Mouse (Mus musculus): ENCODE results near the gene Zfp629.
"Not testable (repeated sequence)": the region's sequence is repeated elsewhere in the genome, so short reads cannot be mapped to it uniquely, and the experiment has no call there.

Zfp629 gene

DNA sequence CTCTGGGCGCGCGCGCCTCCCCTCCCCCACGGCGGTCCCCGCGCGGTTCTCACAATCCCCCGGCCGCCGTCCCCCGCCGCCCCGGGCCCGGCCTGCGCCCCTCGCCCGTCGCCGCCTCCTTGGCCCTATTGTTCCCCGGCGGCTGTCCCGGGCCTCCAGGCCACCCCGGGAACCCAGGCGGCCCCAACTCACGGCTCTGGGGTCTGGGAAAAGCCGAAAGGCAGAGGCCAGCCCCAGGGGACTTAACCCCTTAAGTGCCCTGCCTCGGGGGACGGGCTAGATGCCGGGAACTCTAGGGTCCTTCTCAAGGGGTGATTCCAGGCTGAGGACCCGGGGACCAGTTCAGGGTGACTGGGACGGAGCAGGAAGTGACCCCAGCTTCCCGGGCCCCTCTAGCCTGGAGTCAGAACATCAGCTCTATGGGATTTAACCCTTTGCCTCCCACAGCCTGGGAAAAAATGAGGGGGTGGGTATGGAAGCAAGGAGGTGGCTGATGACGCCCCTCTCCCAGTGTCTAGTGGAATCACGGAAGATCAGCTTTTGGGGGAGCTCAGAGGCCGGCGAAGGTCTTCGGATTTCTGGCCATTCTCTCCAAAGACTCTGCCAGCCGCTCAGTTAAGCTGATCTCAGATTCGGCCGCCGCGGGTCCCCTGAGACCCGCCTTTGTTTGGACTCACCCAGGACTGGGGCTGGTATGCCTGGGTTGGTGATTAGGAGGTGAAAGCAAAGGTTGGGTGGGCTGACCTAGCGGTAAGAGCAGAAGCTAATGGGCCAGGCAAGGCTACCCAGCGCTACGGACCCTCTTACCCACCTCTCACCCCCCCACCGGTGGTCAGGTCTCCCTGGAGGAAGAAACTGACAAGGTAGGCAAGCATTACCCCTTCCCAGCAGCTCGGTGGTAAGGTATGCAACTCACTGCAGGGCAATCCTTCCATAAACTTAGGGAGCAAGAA lies at the start of gene Zfp629:
Zfp629 (minus strand) TSS at position 907 of the 953 bp plus-strand sequence.
- DNase-seq (ENCODE audit: low read depth, low spot score): peak; percentile 33

DNA sequence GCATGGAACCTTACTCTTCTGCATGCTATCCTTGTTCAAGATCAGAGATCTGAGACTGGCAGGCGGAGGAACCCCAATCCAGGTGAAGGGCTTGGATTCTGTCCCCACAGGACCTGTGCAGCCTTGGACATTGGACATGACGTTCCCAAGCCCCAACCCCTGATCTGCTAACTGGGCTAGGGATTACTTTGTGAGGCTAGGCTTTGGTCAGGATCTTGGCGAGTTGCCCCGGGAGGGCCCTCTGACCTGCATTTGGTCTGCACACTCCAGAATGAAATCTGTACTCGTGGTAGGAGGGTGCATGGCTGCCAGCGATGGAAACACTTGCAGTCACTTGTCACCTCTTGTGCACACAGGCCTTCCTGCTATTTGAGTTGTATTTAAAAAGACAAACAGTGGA lies 47.3 kb upstream of the Zfp629 start:
- DNase-seq (ENCODE audit: low read depth, low spot score): no peak

DNA sequence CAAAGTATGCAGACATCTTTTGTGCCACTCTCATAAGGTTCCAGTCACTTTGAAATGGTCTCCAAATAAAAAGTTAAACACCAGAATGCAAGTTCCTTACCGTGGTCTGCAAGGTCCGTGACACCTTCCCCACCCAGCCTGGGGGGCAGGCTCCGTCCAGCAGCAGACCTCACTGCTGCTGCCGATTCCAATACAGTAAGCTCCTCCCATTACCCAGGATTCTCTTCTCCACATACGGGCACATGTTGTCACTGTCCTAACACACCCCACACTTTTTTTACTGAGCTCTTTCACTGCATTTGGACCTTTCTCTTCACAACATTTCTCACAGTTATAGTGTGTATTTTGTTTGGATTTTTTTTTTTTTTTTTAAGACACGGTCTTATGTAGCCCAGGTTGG lies 46.2 kb upstream of the Zfp629 start:
- no peak for DNase-seq (ENCODE audit: low read depth, low spot score)

DNA sequence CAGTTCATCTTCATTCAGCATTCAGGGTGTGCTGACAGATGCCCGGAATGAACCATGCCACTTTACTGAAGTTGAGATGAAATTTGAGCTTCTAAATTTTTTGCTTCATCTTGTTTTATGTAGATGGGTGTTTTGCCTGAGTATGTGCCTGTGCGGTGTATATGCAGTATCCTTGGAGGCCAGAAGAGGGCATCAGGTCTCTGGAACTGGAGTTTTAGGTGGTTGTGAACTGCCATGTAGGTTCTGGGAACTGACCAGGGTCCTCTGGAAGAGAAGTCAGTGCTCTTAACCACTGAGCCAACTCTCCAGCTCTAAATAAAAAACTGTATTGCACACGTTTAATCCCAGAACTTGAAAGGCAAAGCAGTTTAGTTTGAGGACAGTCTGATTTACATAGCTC lies 45.3 kb upstream of the Zfp629 start:
- DNase-seq (ENCODE audit: low read depth, low spot score): no peak

DNA sequence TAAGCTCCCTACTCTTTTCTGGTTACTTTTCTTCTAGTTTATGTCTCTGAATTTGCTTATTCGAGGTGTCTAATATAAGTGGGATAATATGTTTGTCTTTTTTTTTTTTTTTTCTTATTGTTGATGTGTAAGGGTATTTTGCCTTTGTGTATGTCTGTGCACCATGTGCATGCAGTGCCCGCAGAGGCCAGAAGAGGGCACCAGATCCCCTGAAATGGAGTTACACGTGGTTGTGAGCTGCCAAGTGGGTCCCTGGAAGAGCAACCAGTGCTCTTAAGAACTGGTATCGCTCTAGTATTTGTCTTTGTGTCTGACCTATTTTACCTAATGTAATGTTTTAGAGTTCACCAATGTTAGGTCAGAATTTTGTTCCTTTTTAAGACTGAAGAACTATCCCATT lies 41.3 kb upstream of the Zfp629 start:
- DNase-seq (ENCODE audit: low read depth, low spot score): peak; percentile 72

DNA sequence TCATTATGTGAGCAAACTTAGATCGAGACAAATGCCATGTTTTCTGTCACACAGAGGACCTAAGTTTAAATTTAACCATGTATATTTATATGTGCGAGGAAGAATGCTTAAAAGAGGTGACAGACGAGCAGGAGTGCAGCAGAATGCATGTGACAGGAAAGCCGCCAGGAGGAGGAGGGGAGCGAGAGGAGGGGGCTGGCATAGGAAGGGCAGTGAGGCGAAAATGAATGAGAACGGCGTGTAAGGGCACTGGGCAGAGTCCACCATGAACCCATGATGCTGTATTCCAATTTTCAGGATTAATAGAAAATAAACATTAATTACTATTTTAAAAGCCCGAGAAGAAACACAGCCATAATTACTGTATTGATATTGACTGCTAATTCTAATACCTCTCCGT lies 38.7 kb upstream of the Zfp629 start:
- DNase-seq (ENCODE audit: low read depth, low spot score): no peak

DNA sequence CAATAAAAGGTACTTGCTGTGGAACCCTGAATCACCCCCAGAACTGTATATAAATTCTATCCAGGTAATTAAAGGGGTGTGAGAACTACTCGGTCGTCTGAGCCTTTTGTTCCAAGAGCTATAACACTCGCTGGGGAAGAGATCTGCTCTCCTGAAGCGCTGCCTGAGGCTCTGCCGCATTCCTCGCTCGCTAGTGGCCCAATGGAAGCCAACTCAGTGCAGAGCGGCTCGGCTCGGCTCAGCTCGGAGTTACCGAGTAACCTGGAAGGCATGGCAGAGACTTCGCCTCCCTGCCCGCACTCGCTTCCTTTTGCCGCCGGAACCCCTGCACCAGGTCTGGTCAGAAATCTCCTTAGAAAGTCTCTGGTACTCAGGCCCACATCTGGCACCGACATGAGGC lies 36.5 kb upstream of the Zfp629 start:
- no peak for DNase-seq (ENCODE audit: low read depth, low spot score)

DNA sequence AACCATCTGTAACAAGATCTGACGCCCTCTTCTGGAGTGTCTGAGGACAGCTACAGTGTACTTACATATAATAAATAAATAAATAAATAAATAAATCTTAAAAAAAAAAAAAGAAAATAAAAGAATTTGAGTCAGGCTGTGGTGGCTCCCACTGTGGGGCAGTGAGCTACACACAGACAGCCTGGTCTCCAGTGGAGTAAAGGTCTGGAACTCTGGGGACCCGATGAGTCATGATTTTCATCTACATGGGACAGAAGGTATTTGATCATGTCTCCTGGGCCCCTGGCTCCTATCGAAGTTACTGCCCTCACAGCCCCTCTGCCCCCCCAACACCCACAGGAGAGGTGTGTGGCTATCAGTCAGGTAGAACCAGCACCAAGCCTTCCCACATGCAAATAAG lies 36.0 kb upstream of the Zfp629 start:
- no peak for DNase-seq (ENCODE audit: low read depth, low spot score)

DNA sequence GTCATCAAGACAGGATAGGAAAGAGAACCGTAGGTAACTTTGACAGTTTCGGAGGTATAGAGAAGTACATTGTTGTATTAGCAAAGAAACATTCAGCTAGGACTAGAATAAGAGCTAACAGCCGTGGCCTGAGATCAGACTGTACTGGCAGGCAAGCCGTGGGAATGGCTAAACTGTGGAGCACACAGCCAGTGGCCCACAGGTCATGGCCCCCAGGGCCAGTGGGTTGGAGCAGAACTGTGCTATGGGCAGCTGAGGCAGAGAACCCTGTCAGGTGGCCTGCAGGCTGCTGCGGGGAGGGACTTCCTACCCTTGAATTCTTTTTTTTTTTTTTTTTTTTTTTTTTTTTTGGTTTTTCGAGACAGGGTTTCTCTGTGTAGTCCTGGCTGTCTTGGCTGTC lies 33.6 kb upstream of the Zfp629 start:
- no peak for DNase-seq (ENCODE audit: low read depth, low spot score)

DNA sequence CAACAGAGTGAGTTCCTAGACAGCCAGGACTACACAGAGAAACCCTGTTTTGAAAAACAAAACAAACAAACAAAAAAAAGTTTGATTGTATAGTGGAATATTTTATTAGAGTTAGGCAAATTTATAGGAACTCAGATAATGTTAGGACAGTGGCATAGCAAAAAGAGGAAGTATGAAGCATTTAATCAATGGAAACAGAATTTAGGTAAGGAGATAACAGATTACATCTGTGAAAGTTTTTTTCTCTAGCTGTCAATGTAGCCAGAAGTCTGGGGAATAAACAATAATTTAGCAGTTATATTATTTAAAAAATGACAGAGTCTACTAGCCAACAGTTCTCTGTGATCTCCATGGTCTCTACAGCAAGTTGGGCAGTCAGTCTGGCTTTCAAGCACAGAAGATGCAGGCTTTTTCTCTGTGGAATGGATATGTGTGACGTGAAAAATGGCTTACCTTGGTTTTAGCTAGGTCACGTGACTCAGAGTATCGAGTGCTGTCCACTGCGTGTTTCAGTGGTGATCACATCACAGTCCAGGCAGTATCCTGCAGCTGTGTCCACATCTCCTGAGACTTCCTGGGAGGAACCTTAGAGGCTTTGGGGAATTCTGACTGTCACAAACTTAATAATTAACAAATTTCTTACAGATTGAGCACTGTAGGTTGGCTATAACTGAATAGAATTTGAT lies 33.1 kb upstream of the Zfp629 start:
- DNase-seq (ENCODE audit: low read depth, low spot score): no peak

DNA sequence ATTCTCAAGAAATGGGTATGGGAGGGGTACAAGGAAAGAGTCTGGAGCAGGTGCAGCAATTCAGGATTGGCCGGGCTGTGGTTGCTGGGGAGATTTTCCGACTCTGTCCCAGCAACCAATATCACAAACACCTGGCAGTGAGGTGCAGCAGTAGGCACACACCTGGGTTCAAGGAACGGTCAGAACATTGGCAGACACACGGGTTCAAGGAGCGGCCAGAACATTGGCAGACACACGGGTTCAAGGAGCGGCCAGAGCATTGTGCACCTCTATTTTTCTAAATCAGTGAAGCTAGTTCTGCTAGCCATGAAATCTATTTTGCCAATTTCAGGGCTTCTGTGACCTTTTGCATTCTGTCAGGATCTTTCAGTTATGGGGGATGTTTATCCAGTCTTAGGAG lies 32.0 kb upstream of the Zfp629 start:
- DNase-seq (ENCODE audit: low read depth, low spot score): not testable (repeated sequence)

DNA sequence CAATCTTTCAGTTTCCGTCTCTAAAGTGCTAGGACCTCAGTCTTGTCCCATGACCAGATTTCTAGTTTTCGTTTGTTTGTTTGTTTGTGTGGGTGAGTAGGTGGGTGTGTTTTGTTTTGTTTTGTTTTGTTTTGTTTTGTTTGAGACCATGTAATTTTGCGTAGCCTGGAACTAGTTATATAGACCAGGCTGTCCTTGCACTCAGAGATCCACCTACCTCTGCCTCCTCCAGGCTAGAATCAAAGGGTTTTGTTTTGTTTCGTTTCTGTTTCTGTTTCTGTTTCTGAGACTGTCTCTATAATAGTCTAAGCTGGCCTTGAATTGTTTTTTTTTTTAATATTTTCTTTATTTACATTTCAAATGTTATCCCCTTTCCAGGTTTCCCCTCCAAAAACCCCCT lies 30.8 kb upstream of the Zfp629 start:
- DNase-seq (ENCODE audit: low read depth, low spot score): peak; percentile 52

DNA sequence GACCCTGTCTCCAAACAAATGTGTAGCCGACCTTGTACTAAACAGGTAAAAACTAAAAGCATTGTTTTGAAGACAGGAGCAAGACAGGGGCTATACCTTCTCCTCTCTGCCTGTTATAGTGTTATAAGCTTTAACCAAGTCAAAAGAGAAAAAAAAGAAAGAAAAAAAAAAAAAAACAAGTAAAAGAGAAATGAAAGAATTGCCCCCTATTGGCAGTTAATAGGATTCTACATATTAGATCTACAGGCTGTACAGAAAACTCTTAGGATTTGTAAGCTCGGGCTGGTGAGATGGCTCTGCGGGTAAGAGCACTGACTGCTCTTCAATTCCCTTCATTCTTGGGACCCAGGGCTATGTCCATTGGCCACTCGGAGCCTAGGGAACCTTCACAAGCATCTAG lies 26.7 kb upstream of the Zfp629 start:
- no peak for DNase-seq (ENCODE audit: low read depth, low spot score)

DNA sequence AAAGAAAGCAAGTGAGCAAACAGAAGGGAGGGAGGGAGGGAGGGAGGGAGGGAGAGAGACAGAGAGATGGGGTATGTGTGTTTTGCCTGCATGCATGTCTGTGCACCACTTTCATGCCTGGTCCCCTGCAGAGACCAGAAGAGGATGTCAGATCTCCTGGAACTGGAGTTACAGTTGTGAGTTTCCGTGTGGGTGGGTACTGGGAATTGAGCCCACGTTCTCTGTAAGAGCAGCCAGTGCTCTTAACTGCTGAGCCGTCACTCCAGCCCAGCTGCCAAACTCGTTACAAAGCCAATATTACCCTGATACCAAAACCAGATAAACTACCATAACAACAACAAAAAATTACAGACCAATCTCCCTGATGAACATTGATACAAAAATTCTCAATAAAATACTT lies 25.7 kb upstream of the Zfp629 start:
- no peak for DNase-seq (ENCODE audit: low read depth, low spot score)

DNA sequence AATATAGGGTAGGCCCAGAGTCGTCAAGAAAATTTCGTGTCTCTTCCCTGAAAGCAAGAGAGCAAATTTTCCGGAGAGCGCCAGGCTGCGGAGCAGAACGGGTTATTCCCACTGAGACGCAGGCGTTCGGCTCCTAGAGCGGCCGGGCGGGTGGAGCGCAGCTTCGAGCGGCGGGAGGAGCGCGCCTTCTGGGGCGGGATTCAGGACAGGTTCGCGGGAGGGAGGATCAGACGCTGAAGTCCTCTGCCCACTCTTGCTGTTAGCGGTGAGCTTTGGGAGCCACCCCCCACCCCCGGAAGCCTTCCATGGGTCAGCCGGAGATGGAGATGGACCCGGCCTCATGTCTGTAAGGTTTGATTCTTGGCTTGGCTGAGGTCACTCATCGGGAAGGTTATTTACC lies 21.4 kb upstream of the Zfp629 start:
- DNase-seq (ENCODE audit: low read depth, low spot score): no peak

DNA sequence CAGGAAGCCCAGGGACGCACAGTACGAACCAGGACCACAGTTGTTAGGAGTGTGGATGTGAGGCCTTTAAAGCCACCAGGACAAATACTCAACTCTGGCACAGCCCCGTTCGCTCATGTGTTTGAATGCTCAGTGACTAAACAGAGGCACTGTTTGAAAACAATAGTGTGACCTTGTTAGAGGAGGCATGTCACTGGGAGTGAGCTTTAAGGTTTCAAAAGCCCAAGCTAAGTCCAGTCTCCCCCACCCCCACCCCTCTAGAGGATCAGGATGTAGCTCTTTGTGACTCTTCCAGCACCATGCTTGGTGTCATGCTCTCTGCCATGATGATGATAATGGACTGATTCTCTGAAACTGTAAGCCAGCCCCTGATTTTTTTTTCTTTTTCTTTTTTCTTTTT lies 15.8 kb upstream of the Zfp629 start:
- no peak for DNase-seq (ENCODE audit: low read depth, low spot score)

DNA sequence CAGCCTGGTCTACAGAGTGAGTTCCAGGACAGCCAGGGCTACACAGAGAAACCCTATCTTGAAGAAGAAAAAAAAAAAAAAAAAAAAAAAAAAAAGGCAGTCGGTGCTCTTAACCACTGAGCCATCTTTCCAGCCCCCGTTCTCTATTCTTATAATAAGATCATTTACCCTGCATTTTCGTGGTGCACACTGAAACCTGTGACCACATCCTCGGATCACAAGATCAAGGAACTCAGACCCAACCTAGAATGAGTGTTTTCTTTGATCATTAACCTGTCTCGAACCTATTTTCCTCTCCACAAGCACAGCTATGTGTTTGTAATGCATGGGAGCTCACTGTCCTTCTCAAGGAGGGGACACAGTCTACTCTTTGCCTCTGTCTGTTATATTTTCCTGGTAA lies 13.0 kb upstream of the Zfp629 start:
- DNase-seq (ENCODE audit: low read depth, low spot score): peak; percentile 69

DNA sequence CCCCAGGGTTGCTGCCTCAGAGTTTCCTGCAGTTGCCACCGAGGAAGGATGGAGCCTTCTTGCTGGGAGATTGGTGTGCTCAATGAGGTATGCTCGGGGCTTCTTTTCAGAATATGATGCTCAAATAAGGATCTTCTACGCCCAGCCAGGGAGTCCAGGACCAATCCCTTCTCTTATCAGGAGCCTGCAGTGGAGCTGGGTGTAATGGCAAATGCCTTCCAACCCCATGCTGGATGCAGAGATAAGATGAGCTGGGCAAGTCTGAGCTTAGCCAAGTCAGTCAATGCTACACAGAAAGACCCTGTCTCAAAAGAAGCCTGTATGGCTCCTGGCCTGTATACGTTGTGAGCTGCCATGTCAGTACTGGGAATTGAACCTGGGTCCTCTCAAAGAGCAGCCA lies 10.9 kb upstream of the Zfp629 start:
- no peak for DNase-seq (ENCODE audit: low read depth, low spot score)

DNA sequence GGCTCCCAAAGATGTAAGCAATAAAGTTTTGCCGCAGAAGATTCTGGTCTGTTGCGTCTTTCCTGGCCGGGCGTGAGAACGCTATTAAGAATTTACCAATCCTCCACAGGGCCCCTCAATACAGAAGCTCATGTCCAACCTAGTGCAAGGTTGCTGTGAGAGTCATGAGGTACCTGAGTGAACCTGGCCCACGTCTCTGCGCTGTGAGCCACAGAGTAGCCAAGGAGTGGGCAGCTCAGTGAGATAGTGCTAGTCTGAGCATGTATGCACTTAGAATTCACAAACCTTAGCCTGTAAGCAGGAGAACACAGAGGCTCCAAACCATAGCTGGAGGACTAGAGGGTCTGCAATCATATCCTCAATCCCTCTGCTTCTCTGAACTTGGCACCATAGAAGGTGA lies 10.4 kb upstream of the Zfp629 start:
- DNase-seq (ENCODE audit: low read depth, low spot score): no peak

DNA sequence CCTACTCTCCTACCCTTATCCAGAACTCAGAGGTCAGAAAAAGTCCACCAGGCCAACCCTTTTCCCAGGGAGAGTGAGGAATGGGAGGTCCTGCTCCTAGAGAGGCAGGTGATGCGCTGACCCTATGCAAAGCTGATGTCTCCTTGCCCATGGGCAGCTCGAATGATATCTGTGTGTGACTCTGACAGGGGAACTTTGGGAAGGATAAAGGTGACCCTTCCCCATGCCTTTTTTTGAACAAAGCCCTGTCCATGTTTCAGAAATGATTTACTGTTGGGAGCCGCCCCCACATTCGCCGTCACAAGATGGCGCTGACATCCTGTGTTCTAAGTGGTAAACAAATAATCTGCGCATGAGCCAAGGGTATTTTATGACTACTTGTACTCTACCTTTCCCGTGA lies 2.8 kb upstream of the Zfp629 start:
- not testable (repeated sequence) for DNase-seq (ENCODE audit: low read depth, low spot score)

DNA sequence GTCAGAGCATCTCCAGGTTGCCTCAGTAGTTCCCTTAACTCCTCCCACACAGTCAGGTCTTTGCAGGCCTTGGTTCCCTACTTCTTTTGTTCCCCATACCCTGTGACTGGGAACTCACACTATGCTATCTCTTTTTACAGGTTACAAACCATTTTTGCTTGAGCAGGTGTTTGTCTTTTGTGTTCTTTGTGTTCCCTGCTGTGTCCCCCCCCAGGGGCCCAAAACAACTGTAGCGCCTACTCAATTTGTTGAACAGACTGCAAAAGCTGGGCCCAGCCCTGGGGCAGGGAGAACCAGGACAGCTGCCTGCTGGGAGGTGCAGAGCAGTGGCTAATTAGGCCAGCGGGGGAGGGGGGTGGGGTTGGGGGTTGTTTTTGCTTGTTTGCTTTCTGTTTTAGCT lies 2.4 kb upstream of the Zfp629 start:
- DNase-seq (ENCODE audit: low read depth, low spot score): no peak

DNA sequence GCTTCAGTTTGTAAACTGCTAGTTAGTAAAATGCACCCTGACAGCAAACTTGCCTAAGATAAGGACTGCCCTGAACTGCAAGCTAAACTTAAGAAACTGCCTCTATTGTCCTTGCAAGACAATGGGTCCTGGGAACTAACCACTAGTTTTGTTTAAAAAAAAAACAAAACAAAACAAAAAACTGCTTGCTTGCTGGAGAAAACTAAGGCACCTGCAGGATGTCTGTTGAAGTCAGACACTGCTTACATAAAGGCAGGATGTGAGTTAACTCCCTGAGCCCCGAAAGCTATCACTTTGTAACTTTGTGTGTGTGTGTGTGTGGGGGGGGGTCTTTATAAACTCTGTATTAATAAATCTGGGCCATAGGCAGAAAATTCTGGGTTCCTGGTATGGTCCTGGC lies 1.3 kb upstream of the Zfp629 start:
- no peak for DNase-seq (ENCODE audit: low read depth, low spot score)

DNA sequence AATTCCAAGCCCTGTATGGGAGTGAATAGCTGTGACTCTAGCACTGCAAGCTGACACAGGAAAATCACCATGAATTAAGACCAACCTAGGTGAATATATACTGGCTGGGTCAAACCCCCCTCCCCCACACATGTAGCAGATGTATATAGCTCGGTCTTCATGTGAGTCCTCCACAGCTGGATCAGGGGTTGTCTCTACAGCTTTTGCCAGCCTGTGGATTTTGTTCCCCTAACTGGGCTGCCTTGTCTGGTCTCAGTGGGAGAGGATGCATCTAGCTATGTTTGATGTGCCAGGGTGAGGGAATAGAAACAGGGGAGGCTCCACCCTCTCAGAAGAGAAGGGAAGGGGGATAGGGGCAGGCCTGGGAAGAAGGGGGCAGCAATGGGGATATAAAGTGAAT lies 739 bp upstream of the Zfp629 start:
- no peak for DNase-seq (ENCODE audit: low read depth, low spot score)

Data from CD4-positive, CD25-positive, alpha-beta regulatory T cell, adult 2 months (primary cell).